Mouse (Mus musculus): Measurements from ENCODE around the gene Gmcl1.
A peak's percentile ranks its signal among the peaks of the same experiment; 100 is the strongest.

Gene Gmcl1

DNA sequence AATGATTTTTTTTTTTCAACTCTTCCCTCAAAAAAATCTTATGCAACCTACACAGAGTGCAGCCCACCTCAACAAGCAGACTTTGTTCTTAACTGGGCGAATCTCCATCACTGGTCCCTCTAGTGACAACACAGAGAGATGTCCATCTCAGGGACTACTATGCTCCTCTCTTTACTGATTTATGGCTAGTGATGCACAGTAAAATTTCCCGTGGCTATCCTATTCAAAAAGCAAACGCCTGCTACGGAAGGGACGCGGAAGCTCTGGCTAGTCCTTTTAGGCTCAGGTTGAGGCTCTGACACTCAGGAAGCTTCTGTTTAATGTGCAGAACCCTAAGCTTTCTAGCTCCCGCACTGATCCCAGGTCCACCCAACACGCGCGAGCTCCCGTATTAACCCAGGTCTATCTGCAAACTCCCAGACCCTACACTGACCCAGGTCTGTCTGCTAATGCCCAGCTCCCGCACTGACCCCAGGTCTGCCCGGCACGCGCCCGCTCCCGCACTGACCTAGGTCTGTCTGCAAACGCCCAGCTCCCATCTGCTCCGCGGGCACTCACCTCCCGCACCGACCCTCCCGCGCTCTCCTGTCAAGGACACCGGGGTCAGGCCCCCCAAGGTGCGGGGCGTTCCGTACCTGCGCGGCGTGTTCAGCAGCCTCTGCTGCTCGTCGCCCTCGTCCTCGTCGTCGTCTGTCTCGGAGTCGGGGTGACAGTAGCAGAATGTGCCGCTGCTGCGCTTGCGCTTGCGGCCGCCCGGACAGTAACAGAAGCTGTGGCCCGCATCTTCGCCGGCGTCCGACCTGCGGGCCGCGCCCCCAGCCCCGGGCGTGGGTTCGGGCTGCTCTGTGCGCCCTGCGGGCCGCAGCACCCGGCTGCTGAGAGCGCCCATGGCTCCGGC, 658 bp downstream of the Gmcl1 start:
- DNase-seq: no peak

DNA sequence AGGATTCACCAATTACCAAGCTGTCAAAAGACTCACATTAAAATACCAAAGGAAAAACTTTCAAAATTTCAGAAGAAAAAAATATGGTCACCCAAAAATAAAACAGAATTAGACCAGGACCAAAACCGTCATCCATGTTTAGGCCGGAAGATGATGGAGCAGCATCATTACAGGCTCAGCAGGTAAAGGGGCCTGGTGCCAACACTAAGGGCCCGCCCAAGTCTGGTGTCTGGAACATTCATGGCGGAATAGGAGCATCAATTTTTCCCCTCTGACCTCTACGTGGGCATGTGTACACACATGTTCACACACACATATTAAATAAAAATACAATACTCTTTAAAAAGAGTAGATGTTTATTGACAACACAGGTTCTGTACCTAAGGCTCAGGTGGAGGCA, 4.5 kb downstream of the Gmcl1 start:
- DNase-seq: no peak

DNA sequence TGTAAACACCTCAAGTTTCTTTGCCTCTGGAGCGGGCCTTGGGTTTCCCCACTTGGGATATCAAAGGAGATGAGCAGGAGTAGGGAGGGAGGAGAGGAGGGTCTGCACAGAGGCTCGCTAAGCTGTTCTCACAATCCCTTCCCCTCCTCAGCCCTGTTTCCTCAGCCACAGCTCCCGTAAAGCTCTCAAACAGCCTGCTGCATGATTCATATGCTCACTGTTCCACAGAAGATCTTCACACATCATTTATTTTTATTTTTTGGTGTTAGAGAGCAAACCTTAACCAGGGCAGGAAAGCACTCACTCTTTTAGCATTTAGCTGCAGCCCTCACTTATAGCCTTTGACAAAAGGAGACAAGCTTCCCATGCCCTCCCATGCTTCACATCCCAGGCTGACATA, 11.2 kb downstream of the Gmcl1 start:
- no peak for DNase-seq

DNA sequence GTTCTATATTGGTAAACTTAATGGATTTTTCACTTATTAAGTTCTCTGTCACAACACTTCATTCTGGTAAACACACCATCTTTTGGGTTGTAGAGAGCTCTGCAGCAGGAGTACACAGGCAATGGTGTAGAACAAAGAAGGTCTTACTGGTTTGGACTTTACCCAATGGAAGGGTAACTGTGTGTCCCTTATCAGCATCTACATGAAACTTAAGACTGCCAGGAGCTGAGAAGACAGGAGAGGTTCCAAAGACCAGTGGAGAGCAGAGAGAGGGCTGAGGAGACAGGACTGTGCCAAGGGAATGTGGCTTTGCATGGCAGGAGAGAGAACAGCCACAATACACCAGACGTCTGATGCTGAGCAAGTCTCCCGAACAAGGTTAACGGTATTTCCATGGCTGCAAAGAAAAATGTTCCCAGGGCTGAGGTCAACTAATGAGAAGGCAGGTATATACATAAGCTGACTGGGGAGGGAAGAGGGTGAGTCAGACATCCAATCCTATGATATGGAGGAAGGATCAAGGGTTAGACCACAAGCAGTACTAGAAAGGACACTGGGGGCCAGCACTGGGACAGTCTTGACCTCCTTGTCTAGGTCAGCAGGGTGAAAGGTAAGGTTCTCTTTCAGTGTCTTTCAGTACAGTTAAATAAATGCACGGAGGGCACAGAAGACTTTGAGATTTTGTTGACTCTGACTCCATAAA, 25.0 kb downstream of the Gmcl1 start:
- DNase-seq: no peak

DNA sequence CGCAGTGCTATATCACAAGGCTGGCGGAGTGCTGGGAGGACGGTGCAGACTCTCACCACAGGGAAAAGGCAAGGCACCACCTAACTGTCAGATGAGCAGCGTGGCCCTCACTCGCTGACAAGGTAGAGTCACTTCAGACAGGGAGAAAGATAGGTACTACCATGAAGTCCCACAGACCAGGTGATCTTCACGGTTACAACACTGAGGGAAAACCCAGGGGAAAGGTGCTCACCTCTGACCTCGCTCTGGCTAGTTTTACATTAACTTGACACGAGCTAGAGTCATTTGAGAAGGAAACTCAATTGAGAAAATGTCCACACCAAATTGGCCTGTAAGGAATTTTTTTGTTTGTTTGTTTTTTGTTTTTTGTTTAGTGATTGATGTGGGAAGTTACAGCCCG, 30.6 kb downstream of the Gmcl1 start:
- no peak for DNase-seq

DNA sequence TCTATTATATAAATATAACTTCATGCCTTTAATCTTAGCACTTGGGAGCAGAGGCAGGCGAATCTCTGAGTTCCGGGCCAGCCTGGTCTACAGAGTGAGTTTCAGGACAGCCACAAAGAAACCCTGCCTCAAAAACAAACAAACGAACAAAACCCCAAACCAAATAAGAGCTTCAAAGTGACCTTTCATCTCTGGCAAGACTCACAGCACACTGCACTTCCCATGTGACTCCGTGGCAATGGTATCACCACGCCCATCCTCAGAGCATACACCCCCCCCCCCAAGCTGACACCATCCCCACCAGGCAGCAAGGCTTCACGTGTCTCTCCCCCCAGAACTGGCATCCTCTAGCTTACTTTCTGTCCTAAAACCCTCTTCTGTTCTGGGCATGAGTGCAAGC, 35.3 kb downstream of the Gmcl1 start:
- DNase-seq: no peak

DNA sequence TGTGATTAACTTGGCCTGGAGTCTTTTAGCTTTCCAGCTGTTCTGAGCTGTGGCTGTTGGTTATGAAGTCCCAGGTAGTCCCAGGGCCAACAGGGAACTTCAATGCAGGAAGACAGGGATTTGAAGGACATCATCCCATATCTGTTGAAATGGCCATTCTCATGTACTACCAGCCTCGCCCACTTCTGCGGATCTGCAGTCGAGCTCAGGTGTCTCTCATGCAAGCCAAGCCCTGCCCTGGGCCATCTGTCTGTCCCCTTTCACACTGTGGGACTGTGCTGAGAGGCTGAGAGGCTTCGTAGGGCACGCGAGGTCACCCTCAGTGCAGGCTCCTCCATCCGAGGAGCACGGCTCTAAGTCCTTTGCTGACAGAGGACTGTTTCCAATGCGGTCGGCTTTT, 37.0 kb downstream of the Gmcl1 start:
- no peak for DNase-seq

DNA sequence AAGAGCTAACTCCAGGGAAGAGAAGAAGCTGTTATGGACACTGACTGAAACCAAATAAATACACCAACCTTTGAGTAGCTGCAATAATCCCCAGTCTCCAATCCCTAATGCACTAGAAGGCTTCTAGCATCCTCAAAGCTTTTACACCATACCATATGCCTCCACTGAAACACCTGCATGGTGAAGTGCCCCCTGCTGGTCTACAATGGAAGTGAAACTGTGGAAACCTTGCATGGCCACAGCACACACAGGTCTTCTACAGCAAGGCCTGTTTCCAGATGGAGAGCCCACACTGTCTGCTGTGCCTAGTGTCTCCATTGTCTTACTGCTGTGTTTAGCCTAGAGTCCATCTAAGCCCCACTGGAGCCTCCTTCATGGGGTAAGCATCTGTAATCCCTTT, 38.7 kb downstream of the Gmcl1 start:
- DNase-seq: peak; percentile 41

DNA sequence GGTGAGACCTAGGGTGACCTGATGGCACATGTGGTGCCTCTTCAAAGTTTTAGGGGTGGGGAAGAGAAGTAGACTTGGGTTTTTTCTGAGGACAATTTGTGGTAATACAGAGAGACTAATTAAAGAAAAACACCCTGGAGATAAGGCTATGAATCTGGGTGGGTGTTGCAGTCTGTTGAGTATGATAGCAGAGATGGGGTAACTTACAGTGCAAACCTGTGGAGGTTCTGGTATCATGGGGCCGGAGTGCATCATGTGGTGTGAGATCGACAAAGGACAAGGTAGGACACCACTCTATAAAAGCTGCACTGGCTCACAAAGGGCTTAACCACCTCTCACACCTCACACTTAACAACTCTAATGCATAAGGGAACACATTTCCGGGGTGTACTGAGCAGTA, 43.5 kb downstream of the Gmcl1 start:
- DNase-seq: no peak

DNA sequence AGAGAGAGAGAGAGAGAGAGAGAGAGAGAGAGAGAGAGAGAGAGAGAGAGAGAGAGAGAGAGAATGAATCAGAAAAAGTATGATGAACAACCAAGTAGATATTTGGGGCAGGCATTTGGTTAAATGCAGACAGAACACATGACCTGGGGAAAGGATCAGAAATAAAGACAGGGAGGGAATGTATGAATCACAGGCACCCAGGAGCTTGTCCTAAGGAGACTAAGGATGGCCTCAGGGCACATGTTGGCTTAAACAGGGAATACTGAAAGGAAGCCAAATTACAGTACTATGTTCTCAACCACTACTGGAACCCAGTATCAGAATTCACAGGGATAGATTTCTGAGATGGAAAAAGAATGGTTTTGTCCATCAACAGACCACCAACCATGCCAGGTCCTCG, 46.2 kb downstream of the Gmcl1 start:
- DNase-seq: no peak

DNA sequence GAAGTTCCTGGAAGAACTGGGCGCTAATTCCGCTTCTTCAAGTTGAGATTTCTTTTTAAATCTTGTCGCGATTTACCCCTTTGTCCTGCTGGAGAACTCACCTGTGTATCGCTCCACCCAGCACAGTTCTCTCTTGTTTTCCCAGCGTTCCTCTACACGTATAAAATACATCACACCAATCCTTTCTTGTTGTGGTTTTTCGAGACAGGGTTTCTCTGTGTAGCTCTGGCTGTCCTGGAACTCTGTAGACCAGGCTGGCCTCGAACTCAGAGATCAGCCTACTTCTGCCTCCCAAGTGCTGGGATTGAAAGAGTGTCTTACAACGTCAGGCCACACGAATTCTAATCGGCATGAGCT, 48.5 kb downstream of the Gmcl1 start:
- no peak for DNase-seq

DNA sequence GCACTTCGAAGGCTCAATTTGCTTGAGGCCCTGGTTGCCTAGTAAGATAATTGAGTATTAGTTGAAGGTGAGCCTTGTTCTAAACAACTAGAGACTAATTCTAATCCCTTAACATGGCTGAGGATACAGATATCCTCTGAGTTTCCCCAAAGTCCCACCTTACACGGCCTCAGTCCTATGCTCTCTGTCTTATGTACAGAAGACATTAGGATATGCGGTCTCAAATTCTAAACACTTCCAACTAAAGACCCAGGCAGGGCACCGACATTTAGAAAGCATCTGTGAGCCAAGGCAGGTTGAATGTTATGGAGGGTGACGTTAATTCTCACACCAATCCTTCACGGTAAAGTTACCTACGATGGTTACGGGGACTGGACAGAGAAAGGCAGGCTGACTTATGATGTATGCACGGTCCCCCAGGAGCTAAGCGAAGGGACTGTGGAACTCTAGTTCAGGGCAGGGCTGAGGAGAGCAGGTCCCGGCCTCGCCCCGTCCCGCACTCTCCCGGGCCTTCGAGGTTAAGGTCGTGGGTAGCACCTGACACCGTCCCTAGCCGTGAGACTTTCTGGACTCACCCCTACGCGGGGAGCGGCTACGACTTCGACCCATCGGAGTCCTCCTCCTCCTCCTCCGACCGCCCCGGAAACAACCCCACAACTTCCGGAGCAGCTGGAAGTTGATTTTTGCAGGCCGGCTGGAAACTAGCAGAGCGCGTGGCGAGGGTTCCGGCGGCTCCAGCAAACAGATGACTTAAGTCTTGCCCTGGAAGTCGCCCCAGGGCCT, 49.1 kb downstream of the Gmcl1 start, which contains the start of gene Snrnp27:
TSS of gene Snrnp27 (minus strand) at position 651 of the 783 bp plus-strand sequence.
- peak; percentile 89 for DNase-seq

DNA sequence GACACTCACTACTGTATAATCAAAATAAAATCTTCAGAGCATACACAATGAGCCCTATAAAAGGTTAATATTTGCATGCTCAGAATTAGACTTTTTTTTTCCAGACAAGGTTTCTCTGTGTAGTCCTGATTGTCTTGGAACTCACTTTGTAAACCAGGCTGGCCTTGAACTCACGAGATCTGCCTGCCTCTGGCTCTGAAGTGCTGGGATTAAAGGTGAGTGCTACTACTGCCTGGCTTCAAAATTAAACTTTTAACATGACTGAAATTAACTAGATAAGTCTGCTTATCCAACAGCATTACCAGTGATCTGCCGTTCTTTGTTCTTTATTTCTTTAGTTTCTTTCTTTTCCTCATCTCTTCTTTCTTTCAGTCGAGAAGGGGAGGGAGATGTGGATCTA, 51.9 kb downstream of the Gmcl1 start:
- DNase-seq: no peak

DNA sequence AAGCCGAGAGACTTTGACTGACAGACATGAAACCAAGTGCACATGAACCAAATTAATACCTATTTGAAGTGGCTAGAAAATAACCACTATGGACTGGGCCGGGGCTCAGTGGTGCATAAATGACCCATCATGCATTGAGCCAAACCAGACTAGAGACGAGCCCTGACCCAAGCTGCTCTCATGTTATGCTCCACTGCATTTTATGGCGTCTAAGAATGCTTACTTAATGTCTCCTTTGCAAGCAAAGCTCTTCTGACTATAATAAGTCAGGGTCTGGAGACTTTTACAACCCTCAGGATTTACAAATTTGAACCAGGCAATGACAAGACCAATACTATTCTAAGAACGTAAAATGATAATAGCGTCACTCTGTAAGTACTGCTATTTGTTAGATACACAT, 54.8 kb downstream of the Gmcl1 start:
- peak; percentile 79 for DNase-seq

DNA sequence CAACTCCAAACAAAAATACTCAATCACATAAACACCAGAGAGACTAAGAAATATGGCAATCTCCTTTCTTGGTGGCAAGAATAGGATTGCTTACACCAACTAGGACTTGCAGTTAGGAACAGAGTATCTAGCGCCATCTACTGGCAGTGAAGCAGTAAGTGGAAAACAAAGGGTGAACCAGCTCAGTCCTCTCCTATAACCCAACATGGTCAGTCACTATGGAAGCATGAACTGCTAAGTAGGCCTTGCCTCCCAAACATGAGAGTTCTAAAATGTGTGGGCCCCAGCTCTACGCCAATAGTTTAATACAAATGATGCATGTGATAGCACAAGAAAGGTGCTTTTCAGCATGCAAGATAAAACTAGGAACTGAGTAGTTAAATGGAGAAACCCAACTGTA, 62.3 kb downstream of the Gmcl1 start:
- DNase-seq: peak; percentile 59

DNA sequence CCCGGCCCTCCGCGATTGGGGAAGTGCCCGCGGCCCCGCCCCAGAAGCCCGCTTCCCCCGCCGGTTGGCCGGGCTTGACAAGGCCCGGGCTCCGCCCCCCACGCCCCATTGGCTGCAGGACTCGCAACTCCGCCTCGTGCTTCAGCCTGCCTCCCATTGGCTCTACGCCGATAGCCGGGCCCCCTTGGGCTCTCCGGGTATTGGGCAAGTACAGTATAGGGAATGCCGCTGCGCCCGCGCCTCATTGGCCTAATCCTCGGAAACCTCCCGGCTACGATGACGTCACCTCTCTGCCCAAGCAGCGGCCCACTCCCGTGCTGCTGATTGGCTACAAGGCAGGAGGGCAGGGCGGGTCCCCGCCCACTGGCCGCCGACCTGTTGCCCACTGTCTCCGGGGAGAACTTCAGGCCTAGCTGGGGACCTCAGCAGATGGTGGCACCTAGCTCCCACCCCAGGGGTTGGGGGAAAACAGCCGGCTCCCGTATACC, 63.9 kb downstream of the Gmcl1 start:
- DNase-seq: peak; percentile 100

DNA sequence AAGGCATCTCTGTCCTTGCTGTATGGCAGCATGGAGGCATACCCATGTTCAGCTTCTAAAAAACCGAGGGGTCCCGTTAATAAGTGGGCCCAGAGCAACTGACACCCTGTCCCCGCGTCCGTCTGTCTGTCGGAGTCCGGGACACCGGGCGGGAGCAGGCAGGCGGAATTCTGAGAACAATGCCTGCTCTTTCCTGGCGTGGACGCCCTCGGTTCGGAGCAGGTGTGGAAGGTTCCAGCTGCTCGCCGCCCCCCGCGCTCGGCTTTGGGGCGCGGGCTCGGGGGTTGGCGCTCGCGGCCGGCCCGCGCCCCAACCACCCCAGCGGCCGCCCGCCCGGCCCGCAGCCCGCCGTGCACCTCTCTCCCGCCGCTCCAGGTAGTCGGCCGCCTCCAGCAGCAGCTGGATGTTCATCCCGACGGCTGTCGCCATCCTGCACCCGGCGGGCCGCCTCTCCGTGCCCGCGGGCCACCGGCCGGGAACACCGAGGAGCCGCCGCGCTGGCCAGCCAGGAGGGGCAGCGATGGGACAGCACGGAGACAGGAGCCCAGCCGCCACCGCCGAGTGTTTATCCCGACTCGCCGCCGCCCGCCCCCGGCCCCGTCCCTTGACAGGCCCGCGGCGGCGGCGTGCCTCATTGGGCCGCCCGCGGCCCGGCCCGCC, 64.5 kb downstream of the Gmcl1 start, which contains the start of gene Mxd1:
TSS of gene Mxd1 (minus strand) at position 582 of the 660 bp plus-strand sequence.
- no peak for DNase-seq

DNA sequence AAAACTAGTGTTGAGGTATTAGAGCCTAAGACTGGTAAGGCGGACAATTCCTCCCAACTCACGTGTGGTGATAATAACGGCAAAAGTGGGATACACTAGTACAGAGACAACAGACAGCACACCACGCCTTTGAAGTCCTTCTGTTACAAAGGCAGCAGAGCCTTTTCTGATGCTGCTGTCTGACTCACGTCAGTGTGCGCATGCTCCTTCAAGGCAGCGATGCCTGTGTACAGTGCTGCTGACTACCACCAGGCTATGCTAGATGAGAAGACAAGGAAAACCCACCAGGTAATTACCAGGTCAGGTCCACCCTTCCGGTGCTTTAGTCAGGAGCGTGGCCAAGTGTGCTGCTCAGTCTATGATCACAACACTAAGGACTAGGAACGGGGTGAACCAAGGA, 66.1 kb downstream of the Gmcl1 start:
- no peak for DNase-seq

DNA sequence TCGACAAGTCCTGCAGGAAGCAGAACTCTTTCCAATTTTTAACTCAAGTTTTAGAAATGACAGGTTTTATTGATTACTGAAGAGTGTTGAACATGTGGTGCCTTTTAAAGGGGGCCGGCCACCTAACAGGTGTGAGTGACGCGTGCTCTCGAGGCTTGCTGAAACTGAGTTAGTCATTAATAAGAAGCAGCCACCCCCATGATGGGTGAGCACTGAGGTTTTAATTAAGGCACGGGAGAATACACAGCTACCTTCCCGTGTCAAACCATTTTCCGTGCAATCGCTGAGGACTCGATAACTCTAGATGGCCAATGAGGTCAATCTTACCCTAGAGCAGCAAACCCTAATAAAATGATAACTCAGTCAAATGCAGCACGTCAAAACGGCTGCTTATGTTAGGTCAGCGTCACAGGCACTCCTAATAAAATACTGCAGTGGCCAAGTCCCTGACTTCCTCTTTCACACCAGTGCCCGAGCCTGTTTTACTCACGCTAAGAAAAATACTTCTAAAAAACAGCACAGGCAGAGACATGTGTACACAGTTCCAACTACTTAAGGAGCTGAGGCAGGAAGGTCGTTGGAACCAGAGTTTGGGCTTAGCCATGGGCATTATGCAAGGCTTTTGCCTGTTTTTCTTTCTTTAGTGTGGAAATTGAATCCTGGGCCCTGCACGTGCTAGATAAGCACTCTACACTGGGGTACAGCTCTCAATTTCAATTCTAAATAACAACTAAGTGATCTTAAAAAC, 67.4 kb downstream of the Gmcl1 start:
- peak; percentile 43 for DNase-seq

DNA sequence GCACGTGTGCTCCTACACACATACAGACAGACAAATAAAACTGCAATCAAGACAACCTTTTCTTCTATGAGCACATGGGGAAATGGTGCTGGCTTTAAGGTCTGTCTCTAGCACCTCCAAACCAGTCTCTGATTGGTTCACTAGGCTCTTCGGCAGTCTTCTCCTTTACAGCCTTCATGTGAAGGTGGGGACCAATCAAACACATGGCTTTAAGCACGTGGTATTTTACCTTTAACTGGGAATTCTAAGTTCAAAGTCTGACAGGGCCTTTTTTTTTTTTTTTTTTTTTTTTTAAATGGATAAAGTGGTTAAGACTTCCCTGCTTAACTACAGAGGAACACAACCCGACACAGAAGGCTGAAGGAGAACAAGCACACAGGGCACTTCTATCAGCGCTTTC, 68.1 kb downstream of the Gmcl1 start:
- DNase-seq: no peak

DNA sequence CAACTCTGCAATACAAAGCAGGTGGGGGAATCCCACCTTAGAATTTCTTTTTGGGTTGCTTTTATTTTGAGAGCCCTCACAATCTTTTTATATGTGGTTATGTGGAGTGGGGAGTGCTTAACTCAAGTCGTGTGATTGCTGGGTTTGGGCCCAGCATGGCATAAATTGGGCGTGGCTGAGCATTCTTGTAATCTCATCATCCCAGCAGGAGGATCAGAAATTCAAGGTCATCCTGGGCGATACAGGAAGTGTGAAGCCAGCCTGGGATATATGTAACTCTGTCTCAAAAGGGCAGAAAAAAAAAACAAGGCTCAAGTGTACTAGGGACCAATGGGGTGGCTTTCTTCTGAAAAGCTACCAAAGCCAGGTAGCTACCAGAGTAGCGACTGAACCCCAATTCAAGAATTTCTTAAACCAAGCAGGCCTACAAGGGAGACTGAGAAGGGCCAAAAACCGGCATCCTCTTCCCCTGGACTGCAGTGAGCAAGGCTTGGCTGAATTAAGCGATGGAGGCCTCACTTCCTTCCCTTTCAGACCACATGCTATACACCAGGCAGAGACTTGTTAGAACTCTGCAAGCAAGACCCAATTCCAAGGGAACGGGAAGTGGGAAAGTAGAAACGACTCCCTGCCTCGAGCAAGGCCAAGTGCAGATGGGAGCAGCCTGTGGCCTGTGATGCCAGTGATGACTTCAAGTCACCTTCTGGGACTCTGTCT, 72.9 kb downstream of the Gmcl1 start:
- no peak for DNase-seq
